ENCODE assay signal across 15 mouse cellular contexts in the genomic region with DNA sequence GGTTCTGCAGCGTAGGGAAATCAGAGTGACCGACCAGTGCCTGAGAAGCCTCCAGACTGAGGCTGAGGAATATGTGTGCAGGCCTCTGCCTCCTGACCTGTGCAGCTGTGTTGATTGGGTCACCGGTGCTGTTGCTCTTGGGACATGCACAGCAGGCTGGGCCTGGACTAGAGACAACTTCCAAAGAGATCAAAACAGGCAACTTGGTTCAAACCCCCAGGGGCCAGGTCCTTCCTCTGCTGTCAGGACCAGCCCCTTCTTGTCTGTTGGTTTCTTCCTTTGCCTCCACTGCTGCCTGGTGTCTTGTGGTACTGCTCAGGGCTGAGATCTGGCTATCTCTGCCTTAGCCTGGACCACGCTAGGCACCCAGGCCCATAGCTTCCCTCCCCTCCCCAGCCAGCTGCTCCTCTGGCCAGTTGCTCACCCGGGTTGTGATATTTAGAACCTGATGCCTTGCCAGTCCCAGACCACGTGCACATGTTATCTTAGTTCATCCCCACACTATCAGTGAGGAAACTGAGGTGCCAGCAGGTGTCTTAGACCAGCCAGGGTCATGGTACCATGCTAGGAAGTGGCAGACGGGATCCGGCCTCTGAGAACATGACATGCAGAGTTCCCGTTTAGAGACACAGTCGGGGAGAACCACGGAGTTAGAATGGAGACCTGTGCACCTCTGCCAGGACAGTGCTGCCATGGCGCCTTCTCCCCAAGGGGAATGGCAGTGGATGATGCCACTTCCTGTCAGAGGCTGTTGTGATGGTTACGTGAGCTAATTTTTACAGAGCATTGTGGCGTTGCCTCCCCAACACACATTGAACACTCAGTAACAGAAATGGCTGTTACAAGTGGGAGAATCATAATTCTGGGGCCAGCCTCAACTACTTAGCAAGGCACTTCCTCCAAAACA. TPM values are rescaled to one million over a fixed set of nuclear protein-coding genes. Genes with fewer than 3 reads are reported as not detected.
A peak's percentile ranks its signal among the peaks of the same experiment; 100 is the strongest.
DNase-seq lines count a peak whose midpoint lies in the region; ATAC-seq and TF ChIP-seq lines count a peak whose summit lies in the region.
"Had no signal": no experiment of that assay in that cellular context is flagged by ENCODE, and none has a peak within 500 bp of the region (broad histone marks: within the 10 kb centered on the region; RNA-seq: fewer than 3 reads in every experiment).

No protein-coding gene starts in this region.

- no peaks in the 10 kb centered on the region for H3K27me3 ChIP-seq in heart, embryonic 10.5 days (ENCODE audit: insufficient read depth, poor library complexity, severe bottlenecking)
- H3K27me3 ChIP-seq in neural tube, embryonic 13.5 days, result no peaks in the 10 kb centered on the region
- H3K27me3 ChIP-seq in liver, embryonic 12.5 days (replicated peaks), result no peaks in the 10 kb centered on the region
- H3K27me3 ChIP-seq: embryonic facial prominence, embryonic 15.5 days; neural tube, embryonic 15.5 days had no signal

- H3K4me3 ChIP-seq in heart, embryonic 10.5 days, result no peak overlapping the region
- no peak overlapping the region for H3K4me3 ChIP-seq in neural tube, embryonic 13.5 days
- no peak overlapping the region for H3K4me3 ChIP-seq in liver, embryonic 12.5 days
- no peak overlapping the region for H3K4me3 ChIP-seq in lung, adult 2 months (replicated peaks; ENCODE audit: extremely low read depth, low read depth, low read length)
- H3K4me3 ChIP-seq: embryonic facial prominence, embryonic 15.5 days; neural tube, embryonic 15.5 days had no signal

- no peak for DNase-seq in heart, embryonic 10.5 days (ENCODE audit: low spot score)
- DNase-seq in heart, postnatal 25 days (ENCODE audit: low spot score), result no peak
- DNase-seq in neural tube, embryonic 10.5 days (ENCODE audit: extremely low spot score, low spot score), result no peak
- no peak for DNase-seq in testis, postnatal 14 days (ENCODE audit: low spot score)
- DNase-seq in lung, adult 2 months, result no peak
- DNase-seq in urinary bladder, postnatal 4 days (ENCODE audit: low spot score in 2 of 2), result no peak
- DNase-seq: cerebellum, postnatal 25 days; kidney, postnatal 4 days; lung, postnatal 4 days; spleen, adult 18-20 months; thymus, postnatal 14 days had no signal

- peaks cover 21% of the 10 kb centered on the region for H3K4me1 ChIP-seq in heart, embryonic 10.5 days
- peaks cover 24% of the 10 kb centered on the region for H3K4me1 ChIP-seq in neural tube, embryonic 13.5 days (replicated peaks)
- H3K4me1 ChIP-seq in liver, embryonic 12.5 days, result peaks cover 84% of the 10 kb centered on the region
- no peaks in the 10 kb centered on the region; the same call in 1 of the 2 replicates for H3K4me1 ChIP-seq in lung, adult 2 months (ENCODE audit: control insufficient read depth, insufficient read depth, low read length)

- ATAC-seq in neural tube, embryonic 13.5 days (ENCODE audit: low read depth), result no peak
- no peak for ATAC-seq in liver, embryonic 12.5 days

- no peak for TF ChIP-seq POLR2A in lung, adult 2 months (IDR thresholded peaks at IDR 0.05; ENCODE audit: borderline replicate concordance, extremely low read depth, low read depth, low read length)

- intact Hi-C loops in heart, postnatal 25 days (cut with DNase I), result no loop called here

- H3K9ac ChIP-seq in neural tube, embryonic 13.5 days, result 0 out of 2 replicates have a peak overlapping the region, but pooled peaks have one; percentile 34
- peak overlapping the region; percentile 54 for H3K9ac ChIP-seq in liver, embryonic 12.5 days
- H3K9ac ChIP-seq: embryonic facial prominence, embryonic 15.5 days; neural tube, embryonic 15.5 days had no signal

- no peak overlapping the region for H3K4me2 ChIP-seq in neural tube, embryonic 13.5 days
- H3K4me2 ChIP-seq in liver, embryonic 12.5 days, result peak overlapping the region; percentile 19; the same call in 1 of the 2 replicates
- H3K4me2 ChIP-seq: embryonic facial prominence, embryonic 15.5 days; neural tube, embryonic 15.5 days had no signal

- H3K36me3 ChIP-seq in heart, embryonic 10.5 days, result peaks cover 18% of the 10 kb centered on the region
- H3K36me3 ChIP-seq in neural tube, embryonic 13.5 days, result peaks cover under 1% of the 10 kb centered on the region
- peaks cover 51% of the 10 kb centered on the region for H3K36me3 ChIP-seq in liver, embryonic 12.5 days

- H3K9me3 ChIP-seq in heart, embryonic 10.5 days, result no peaks in the 10 kb centered on the region
- H3K9me3 ChIP-seq in neural tube, embryonic 13.5 days, result no peaks in the 10 kb centered on the region
- H3K9me3 ChIP-seq in liver, embryonic 12.5 days (replicated peaks), result no peaks in the 10 kb centered on the region
- H3K9me3 ChIP-seq: embryonic facial prominence, embryonic 15.5 days; neural tube, embryonic 15.5 days had no signal

- H3K27ac ChIP-seq in heart, embryonic 10.5 days, result 0 out of 2 replicates have a peak overlapping the region, but pooled peaks have one; percentile 10
- no peak overlapping the region for H3K27ac ChIP-seq in neural tube, embryonic 13.5 days (replicated peaks)
- peak overlapping the region; percentile 75 for H3K27ac ChIP-seq in liver, embryonic 12.5 days
- H3K27ac ChIP-seq: embryonic facial prominence, embryonic 15.5 days; neural tube, embryonic 15.5 days had no signal

- WGBS in heart, embryonic 10.5 days, result 88% methylated on average over 14 of the region's 14 CpGs
- 91% methylated on average over 14 of the region's 14 CpGs for WGBS in neural tube, embryonic 13.5 days
- WGBS in liver, embryonic 12.5 days (ENCODE audit: insufficient replicate concordance), result 75% methylated on average over 14 of the region's 14 CpGs
- whole genome bisulfite sequencing in lung, adult 2 months, result 74% methylated on average over 14 of the region's 14 CpGs

- no peak for TF ChIP-seq CTCF in lung, adult 2 months (IDR thresholded peaks at IDR 0.05; ENCODE audit: insufficient read depth, low read length)

RNA-seq across cellular contexts. Expression of a gene that starts 6.1 kb away (rescaled TPM):
- polyA plus RNA-seq in heart, embryonic 10.5 days (2016; fragmentation: Nextera tagmentation; extraction: Ambion mirVana), result 28.8 and 32.0 TPM in 2 replicates
- total RNA-seq in heart, postnatal 25 days (2021), result 10 to 100 TPM; 34.5 to 35.9 TPM
- polyA plus RNA-seq in neural tube, embryonic 13.5 days (2015; fragmentation: Nextera tagmentation; extraction: Ambion mirVana), result 20.4 and 21.2 TPM in 2 replicates
- polyA plus RNA-seq in liver, embryonic 12.5 days (2016; fragmentation: Nextera tagmentation; extraction: Ambion mirVana), result 18.0 and 18.7 TPM in 2 replicates
- 49.5 and 57.2 TPM in 2 replicates for polyA plus RNA-seq in lung, adult 2 months (2012; rRNA removed)
